Mouse (Mus musculus) myocyte (in vitro differentiated cells): ENCODE measurements around the gene Pml.

ENCODE experiments used
- CEBPB ChIP-seq: IDR thresholded peaks from 2 replicates; pipeline ENCODE4 v1.6.1; 2011; ENCODE audit warnings: mild to moderate bottlenecking, moderate library complexity; ENCODE audit not compliant: poor library complexity, insufficient read depth, severe bottlenecking
- E2F4 ChIP-seq: IDR thresholded peaks from one replicate; pipeline ENCODE4 v1.6.1; 2011; ENCODE audit warnings: mild to moderate bottlenecking, control low read depth, moderate library complexity; ENCODE audit not compliant: insufficient read depth
- MAX ChIP-seq: IDR thresholded peaks from one replicate; pipeline ENCODE4 v1.6.1; 2011; ENCODE audit warnings: low read depth, mild to moderate bottlenecking, control low read depth
- MYOD1 ChIP-seq, 3 experiments: IDR thresholded peaks; one replicate each; pipeline ENCODE4 v1.6.1; 2011; ENCODE audit warnings: control low read depth in 2 of 3, low read depth in 2 of 3, mild to moderate bottlenecking in 2 of 3, moderate library complexity in 1 of 3; ENCODE audit not compliant: insufficient read length in 2 of 3, control insufficient read depth in 1 of 3
- MYOG ChIP-seq, 3 experiments: IDR thresholded peaks; one replicate each; pipeline ENCODE4 v1.6.1; 2011; ENCODE audit warnings: control low read depth in 2 of 3, low read depth in 2 of 3, mild to moderate bottlenecking in 2 of 3; ENCODE audit not compliant: insufficient read length in 2 of 3, control insufficient read depth in 1 of 3, insufficient read depth in 1 of 3
- POLR2A ChIP-seq: IDR thresholded peaks from one replicate; pipeline ENCODE4 v1.6.1; 2011; ENCODE audit warnings: low read depth, mild to moderate bottlenecking, control low read depth, moderate library complexity; ENCODE audit not compliant: insufficient read length
- POLR2AphosphoS2 ChIP-seq: IDR thresholded peaks from one replicate; pipeline ENCODE4 v1.6.1; 2011; ENCODE audit warnings: low read depth, control low read depth; ENCODE audit not compliant: insufficient read length
- TCF12 ChIP-seq: IDR thresholded peaks from one replicate; pipeline ENCODE4 v1.6.1; 2011; ENCODE audit warnings: mild to moderate bottlenecking, control low read depth; ENCODE audit not compliant: poor library complexity, insufficient read depth, severe bottlenecking

DNA sequence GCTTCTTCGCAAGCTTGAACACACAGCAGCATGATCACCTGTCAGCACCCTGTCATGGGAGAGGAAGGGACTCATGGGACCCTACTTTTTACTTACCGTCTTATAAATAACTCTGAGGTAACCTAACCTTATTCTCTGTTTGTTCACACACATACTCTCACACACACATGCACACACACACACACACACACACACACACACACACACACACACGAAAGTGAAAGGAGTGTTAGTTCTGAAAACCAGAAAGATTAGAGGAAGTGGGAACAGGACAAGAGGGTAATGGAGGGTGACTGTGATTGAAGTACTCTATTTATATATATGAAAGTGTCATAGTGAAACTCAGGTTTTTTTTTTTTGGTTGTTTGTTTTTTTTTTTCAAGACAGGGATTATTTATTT is 21.5 kb upstream of the Pml start:
- TF ChIP-seq MAX (no peak), MYOD1 (IDR thresholded peaks at IDR 0.05; ENCODE audit: control insufficient read depth in 1 of 3, insufficient read length in 2 of 3, low read depth in 2 of 3) (no peak), POLR2A (no peak), CEBPB (no peak), E2F4 (no peak), TCF12 (no peak), MYOG (IDR thresholded peaks at IDR 0.05; ENCODE audit: control insufficient read depth in 1 of 3, insufficient read depth in 1 of 3, insufficient read length in 2 of 3, low read depth in 2 of 3) (no peak), POLR2AphosphoS2 (no peak)
